Mouse (Mus musculus): ENCODE results near the gene Lrig1.

The Lrig1 gene

GRCm38 (mm10) chr6:94700067-94700491 is at the start of gene Lrig1:
Gene Lrig1 (minus strand): TSS chr6:94700158.
- DNase-seq = peak; percentile 98

- no peak for DNase-seq
These were observed 49.7 kb upstream of the Lrig1 start for GRCm38 (mm10) chr6:94749626-94750025.

- no peak for DNase-seq
These were observed 48.4 kb upstream of the Lrig1 start for GRCm38 (mm10) chr6:94748361-94748760.

- no peak for DNase-seq
These were observed 40.3 kb upstream of the Lrig1 start for GRCm38 (mm10) chr6:94740117-94740729.

GRCm38 (mm10) chr6:94738647-94739046 is 38.7 kb upstream of the Lrig1 start:
- DNase-seq = no peak

- DNase-seq = no peak
These were observed 33.9 kb upstream of the Lrig1 start for GRCm38 (mm10) chr6:94733878-94734277.

- DNase-seq = peak; percentile 6
These were observed 29.9 kb upstream of the Lrig1 start for GRCm38 (mm10) chr6:94729847-94730246.

- no peak for DNase-seq
These were observed 29.2 kb upstream of the Lrig1 start for GRCm38 (mm10) chr6:94729132-94729531.

- DNase-seq = no peak
These were observed 24.7 kb upstream of the Lrig1 start for GRCm38 (mm10) chr6:94724612-94725011.

GRCm38 (mm10) chr6:94718607-94719346 is 18.8 kb upstream of the Lrig1 start:
- no peak for DNase-seq

- DNase-seq = no peak
These were observed 17.9 kb upstream of the Lrig1 start for GRCm38 (mm10) chr6:94717705-94718489.

- no peak for DNase-seq
These were observed 15.6 kb upstream of the Lrig1 start for GRCm38 (mm10) chr6:94715645-94715940.

- DNase-seq = no peak
These were observed 15.1 kb upstream of the Lrig1 start for GRCm38 (mm10) chr6:94714815-94715644.

GRCm38 (mm10) chr6:94709832-94710231 is 9.9 kb upstream of the Lrig1 start:
- no peak for DNase-seq

- DNase-seq = no peak
These were observed 9.2 kb upstream of the Lrig1 start for GRCm38 (mm10) chr6:94709150-94709549.

GRCm38 (mm10) chr6:94707254-94707653 is 7.3 kb upstream of the Lrig1 start:
- DNase-seq = no peak

- no peak for DNase-seq
These were observed 6.0 kb upstream of the Lrig1 start for GRCm38 (mm10) chr6:94705931-94706330.

GRCm38 (mm10) chr6:94702993-94703392 is 3.0 kb upstream of the Lrig1 start:
- no peak for DNase-seq

- no peak for DNase-seq
These were observed 1.1 kb upstream of the Lrig1 start for GRCm38 (mm10) chr6:94701071-94701470.

GRCm38 (mm10) chr6:94700612-94701011 is 654 bp upstream of the Lrig1 start:
- DNase-seq = peak; percentile 51

- DNase-seq = peak; percentile 50
These were observed 578 bp downstream of the Lrig1 start for GRCm38 (mm10) chr6:94699173-94699987.

- DNase-seq = no peak
These were observed 1.3 kb downstream of the Lrig1 start for GRCm38 (mm10) chr6:94698509-94699172.
